Mouse (Mus musculus): ENCODE measurements at regions not wholly inside any gene's neighbourhood (a gene's known extent, or its start where the extent isn't known, plus 50 kb on each side); places are given as distances from the start of the nearest gene placed in this dataset.
A peak's percentile ranks its signal among the peaks of the same experiment; 100 is the strongest.

GRCm38 (mm10) chr3:41154402-41154801, 71.6 kb upstream of the Pgrmc2 start:
- DNase-seq (ENCODE audit: low spot score) = no peak

- peak; percentile 13 for DNase-seq (ENCODE audit: low spot score)
Observed at GRCm38 (mm10) chr3:41151989-41152388, 69.1 kb upstream of the Pgrmc2 start.

GRCm38 (mm10) chr3:41140391-41140790, 57.5 kb upstream of the Pgrmc2 start:
- no peak for DNase-seq (ENCODE audit: low spot score)

GRCm38 (mm10) chr3:41137931-41138330, 55.1 kb upstream of the Pgrmc2 start:
- DNase-seq (ENCODE audit: low spot score) = no peak

- no peak for DNase-seq (ENCODE audit: low spot score)
Observed at GRCm38 (mm10) chr3:41132889-41133288, 50.0 kb upstream of the Pgrmc2 start.
